Mouse (Mus musculus) gonadal fat pad, adult 2 months (tissue): ENCODE results near the gene Evx2. TPM values are rescaled to one million over a fixed set of nuclear protein-coding genes. Genes with fewer than 3 reads are reported as not detected.

Experiments
- DNase-seq: peaks from one replicate; pipeline ENCODE4 v3.0.0-alpha.2; 2012; ENCODE audit warnings: low read depth
- polyA plus RNA-seq: library from polyadenylated mRNA; depleted of rRNA; stranded (reverse); fragments of >200 nt; gene quantifications from 2 replicates; pipeline ENCODE4 v1.2.3, GENCODE M21; 2012

Gene Evx2
- polyA plus RNA-seq, 1 experiment = not detected

DNA sequence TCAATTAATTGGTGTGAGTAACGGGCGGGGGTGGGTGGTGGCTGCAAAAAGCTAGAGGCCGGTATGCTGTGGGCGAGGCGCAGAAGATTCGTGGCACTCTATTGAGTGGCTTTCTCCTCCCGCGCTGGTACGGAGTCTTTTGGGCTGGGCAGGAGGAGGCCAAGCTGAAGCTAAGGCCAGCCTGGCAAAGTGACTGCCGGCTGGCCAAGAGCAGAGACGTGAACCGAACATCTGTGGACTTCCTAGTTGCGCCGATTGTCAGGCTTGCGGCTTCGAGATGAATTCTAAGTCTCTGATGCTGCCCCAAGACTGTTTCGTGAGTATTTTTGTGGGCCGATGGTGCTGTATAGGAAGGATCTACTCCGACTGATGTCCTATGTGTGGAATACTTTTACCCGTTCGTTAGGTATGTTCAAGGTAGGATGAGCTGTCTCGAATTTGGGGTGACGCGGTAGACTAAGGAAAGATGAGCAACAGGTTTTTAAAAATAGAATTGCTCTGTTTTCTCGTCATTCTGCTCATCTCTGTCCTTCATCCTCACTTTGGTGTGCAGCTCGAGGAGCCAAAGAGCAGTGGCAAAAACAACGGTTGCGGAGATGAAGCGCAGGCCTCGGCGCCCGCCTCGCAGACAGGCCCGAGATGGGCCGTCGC is 8.0 kb upstream of the Evx2 start:
- DNase-seq = no peak

DNA sequence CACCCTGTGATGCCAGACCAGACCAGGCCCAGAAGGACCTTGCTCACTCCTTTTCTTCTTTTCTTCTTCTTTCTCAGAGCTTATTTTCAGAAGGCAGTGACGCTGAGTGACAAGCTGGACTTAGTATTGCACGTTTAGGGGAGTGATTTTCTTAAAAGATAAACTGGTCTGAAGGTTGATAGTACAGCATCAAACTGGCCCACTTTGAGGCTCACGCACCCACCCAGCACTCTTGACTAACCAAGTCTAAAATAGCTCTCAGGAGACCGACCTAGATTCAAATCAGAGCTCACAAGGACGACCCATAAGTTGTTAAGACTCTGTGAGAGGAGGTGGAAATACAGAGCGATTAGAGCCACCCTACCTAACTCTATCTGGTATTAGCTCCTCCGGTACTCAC is 7.1 kb upstream of the Evx2 start:
- DNase-seq = no peak

GRCm38 (mm10) chr2:74663291-74663925 is 4.1 kb upstream of the Evx2 start:
- DNase-seq = no peak

- no peak for DNase-seq
These were observed 2.3 kb upstream of the Evx2 start for GRCm38 (mm10) chr2:74661685-74662084.

GRCm38 (mm10) chr2:74660421-74661375 is 1.3 kb upstream of the Evx2 start:
- DNase-seq = no peak

DNA sequence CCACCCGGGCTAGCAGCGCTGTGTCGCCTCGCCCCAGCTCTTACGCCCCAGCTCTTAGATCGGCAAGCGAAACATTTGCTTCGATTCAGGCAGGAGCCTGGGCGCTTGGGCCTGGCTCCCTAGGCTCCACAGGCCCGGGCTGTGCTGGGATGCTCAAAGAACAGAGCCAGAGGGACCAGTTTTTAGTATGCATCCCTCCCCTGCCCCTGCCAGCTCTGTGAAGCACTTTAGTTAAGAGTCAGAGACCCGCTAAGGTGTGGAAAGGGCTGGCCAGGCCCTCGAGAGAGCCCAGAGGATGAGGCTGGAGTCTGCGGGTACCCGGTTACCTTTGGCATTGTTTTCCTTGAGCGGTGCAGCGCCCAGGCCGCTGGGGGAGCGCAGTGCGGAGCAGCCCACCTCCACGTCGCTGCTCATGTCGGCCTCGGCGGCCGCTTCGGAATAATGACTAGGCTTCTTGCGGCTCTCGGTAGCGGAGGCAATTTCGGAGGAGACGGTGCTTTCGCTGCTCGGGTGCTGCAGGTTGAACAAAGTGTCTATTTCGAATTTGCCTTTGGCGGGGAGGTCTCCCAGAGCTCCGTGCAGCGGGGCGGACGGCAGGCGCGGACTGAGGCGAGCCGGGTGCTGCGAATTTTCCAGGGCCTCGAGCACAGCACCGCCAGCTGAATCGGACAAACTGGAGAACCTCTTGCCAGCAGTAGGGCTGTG is 538 bp downstream of the Evx2 start:
- DNase-seq = no peak

GRCm38 (mm10) chr2:74658024-74658666 is 1.2 kb downstream of the Evx2 start:
- DNase-seq = no peak

DNA sequence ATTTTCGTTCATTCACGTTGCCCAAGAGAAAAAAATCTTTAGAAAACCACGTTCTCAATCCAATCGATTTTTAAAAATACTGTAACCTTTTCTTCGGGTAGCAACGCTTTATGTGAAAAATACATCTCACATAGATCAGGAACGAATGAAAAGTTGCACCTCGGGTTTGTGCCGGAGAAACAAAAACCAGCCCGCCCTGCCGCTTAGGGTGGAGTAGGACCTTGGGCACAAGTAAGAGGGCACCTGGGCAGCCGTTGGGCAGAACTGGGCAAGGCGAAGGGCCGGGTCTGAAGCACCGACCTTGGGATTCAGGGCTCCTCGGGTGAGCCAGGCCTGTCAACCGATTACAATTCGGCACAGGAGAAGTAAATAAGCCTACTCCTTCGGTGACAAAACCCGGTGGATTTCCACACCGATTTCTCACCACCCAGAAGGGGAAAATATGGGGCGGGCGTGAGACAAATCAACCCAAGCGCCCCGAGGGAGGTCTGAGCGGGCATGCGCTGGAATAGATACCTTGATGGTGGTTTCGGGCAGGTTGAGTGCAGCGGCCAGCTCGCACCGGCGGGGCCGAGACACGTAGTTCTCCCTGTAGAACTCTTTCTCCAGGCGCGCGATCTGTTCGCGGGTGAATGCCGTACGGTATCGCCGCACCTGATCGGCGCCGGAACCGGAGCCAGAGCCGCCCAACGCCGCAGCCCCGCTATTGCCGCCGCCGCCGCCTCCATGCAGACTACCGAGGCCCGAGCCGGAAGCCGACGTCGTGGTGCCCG is 1.9 kb downstream of the Evx2 start:
- no peak for DNase-seq

- DNase-seq = no peak
These were observed 2.7 kb downstream of the Evx2 start for GRCm38 (mm10) chr2:74656632-74657021.

DNA sequence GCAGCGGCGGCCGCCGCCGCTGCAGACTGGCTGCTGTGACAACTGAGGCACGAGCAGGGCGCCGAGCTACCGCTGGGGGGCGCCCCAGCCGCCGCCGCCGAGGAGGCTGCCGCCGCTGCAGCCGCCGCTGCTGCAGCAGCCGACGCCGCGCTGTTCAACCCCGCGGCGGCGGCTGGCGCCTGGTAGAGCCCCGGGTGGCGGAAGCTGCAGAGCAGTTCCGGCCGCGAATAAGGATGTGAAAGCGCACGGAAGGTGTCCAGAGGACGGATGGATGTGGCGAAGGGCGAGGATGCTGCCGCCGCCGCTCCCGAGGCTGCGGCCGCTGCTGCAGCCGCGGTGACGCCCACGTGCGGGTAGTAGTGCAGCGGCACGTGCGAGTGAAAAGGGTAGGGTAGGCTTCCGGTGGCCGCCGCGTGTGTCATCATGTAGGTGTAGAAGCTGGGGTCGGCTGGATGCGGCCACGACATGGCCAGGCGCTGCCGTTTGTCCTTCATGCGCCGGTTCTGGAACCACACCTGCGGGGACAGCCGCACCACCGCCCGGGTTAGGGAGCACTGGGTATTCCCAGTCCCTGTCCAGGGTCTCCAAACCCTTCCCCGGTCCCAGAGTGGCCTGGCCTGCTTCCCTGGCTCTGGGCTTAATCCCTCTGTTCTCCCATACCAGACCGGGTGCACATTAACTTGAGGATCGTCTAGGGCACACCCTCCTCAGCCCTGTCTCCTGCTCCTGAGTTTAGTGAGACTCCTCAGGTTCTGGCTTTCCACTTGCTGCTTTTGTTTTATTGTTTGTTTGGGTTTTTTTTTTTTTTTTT is 3.3 kb downstream of the Evx2 start:
- no peak for DNase-seq

GRCm38 (mm10) chr2:74655420-74655781 is 4.0 kb downstream of the Evx2 start:
- DNase-seq = no peak

- no peak for DNase-seq
These were observed 4.5 kb downstream of the Evx2 start for GRCm38 (mm10) chr2:74654743-74655419.

DNA sequence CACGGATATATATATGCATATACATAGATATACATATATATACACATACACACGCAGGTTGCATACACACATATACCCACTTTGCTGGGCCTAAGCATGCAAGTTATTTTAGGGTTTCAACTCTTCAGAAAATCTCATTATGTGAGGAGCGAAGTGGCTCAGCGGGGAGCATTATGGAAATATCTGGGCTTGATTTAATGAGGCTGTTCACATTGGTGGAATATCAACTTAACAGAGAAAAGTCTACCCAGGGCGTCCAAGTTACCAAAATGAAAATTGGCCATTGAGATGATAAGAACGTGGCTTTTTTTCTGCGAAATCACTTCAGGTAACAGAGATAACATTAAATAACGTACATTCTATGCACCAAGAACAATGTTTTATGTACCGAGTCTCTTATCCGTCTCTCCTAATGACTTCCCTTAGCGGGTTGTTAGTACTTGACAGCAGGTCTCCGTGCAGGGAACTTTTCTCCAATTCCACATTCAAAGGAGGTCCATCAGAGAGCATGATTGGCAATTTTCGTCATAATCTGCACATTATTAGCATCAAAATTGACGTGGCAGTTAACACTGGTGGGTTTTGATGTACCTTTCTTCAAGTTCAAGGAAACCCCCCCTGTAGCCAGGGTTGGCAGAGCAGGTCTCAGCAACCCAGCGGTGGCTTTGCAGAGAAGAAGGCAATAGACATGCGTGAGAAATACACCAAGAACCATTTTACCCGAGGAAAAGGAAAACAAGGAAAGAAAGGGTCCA is 5.4 kb downstream of the Evx2 start:
- no peak for DNase-seq

GRCm38 (mm10) chr2:74652996-74653340 is 6.4 kb downstream of the Evx2 start:
- no peak for DNase-seq

GRCm38 (mm10) chr2:74647082-74647864 is 12.1 kb downstream of the Evx2 start:
- DNase-seq = no peak

- no peak for DNase-seq
These were observed 13.7 kb downstream of the Evx2 start for GRCm38 (mm10) chr2:74645631-74646030.

DNA sequence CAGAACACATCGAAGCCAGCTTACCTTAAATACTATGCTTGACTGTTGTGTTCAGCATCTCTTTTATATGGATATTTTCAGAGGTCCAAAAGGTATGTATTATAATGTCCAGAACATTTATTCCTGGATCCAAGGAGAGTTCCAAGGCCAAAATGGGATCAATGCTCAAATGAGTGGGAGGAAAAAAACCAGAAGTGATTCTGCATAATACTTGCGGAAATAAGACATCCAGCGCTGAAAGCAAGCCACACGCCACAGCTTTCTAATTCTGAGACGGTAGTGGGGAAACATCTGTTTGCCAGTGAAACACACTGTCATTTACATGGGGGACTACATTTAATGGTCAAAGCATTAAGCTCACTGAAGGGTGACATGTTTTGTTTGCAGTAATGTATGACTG is 16.9 kb downstream of the Evx2 start:
- DNase-seq = no peak

DNA sequence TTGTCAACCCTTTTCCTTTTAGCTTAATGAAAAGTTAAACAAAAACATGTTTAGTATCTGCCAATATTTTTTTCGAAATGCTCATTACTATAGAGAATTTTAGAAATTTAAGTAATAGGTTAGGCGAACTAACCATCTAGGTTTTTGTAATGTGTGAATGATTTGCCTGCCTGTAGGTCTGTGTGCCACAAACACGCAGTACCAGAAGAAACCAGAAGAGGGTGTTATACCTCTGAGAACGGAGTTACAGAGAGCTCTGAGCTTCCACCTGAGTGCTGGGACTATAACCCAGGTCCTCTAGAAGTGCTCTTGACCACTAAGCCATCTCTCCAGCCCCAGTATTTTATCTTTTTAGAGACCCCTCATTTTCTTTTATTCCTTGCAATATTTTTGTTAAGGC is 23.9 kb downstream of the Evx2 start:
- DNase-seq = no peak
